ENCODE assay signal across 7 mouse cellular contexts in the genomic region with DNA sequence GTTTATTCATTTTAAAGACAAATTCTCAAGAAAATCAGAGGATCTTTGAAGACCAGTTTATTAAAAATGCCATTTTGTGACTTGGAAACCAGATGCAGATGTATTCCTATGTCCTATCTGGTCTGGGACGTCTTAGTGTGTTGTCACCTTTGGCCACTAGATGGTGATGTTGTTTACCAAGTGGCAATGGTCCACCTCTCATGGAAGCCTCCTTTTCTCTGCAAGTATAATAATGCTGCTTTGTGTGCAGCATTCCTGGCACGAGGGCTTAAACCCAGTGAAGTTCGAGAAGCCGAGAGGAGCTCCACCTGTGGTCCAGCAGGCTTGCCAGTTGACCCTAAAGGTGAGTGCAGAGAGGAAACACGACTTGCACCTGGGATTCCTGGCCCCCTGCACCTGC. TPM values are rescaled to one million over a fixed set of nuclear protein-coding genes. Genes with fewer than 3 reads are reported as not detected.
A peak's percentile ranks its signal among the peaks of the same experiment; 100 is the strongest.
DNase-seq lines count a peak whose midpoint lies in the region; ATAC-seq lines count a peak whose summit lies in the region.

No protein-coding gene starts in this region.

- H3K4me3 ChIP-seq in embryonic facial prominence, embryonic 15.5 days (replicated peaks): no peak overlapping the region

- DNase-seq in MEL-GATA-1-ER (ENCODE audit: extremely low read depth, low read depth): peak; percentile 42
- DNase-seq in brain, adult 2 months (ENCODE audit: low read depth, low spot score): peak; percentile 87
- DNase-seq in heart, postnatal 14 days: peak; percentile 67 to 83
- DNase-seq in kidney, postnatal 36 days: peak; percentile 69 to 77
- peak; percentile 37 to 63 for DNase-seq in lung, adult 18-20 months
- DNase-seq in ovary, postnatal 36 days (ENCODE audit: low spot score): peak; percentile 9

- intact Hi-C loops in heart, postnatal 14 days (cut with DNase I): loop anchor here (1.0 kb wide), 1 partner anchor 42 kb away; no protein-coding TSS in a partner anchor

- H3K9me3 ChIP-seq in embryonic facial prominence, embryonic 15.5 days (replicated peaks): no peaks in the 10 kb centered on the region

- H3K9ac ChIP-seq in embryonic facial prominence, embryonic 15.5 days: no peak overlapping the region

- ATAC-seq in embryonic facial prominence, embryonic 15.5 days (ENCODE audit: insufficient number of reproducible peaks, low FRiP score, low TSS enrichment, low read depth): 0 out of 2 replicates have a peak, but pooled peaks have one; percentile 51

- H3K27ac ChIP-seq in embryonic facial prominence, embryonic 15.5 days (replicated peaks): no peak overlapping the region

- no peaks in the 10 kb centered on the region for H3K27me3 ChIP-seq in embryonic facial prominence, embryonic 15.5 days

- H3K4me2 ChIP-seq in embryonic facial prominence, embryonic 15.5 days (replicated peaks): no peak overlapping the region

- 0 out of 2 replicates have a peak, but pooled peaks cover 2% of the 10 kb centered on the region for H3K4me1 ChIP-seq in embryonic facial prominence, embryonic 15.5 days

- WGBS in embryonic facial prominence, embryonic 15.5 days: 13% methylated on average over 5 of the region's 5 CpGs

- H3K36me3 ChIP-seq in embryonic facial prominence, embryonic 15.5 days: peaks cover 35% of the 10 kb centered on the region

RNA-seq across cellular contexts. Expression of a gene that starts 3.5 kb away (rescaled TPM):
- 3.0 and 3.1 TPM in 2 replicates for polyA plus RNA-seq in embryonic facial prominence, embryonic 15.5 days (2015; fragmentation: Nextera tagmentation; extraction: Ambion mirVana)
- 1 to 10 TPM; 1.3 to 1.4 TPM for total RNA-seq in heart, postnatal 14 days (2021)

RNA-seq across cellular contexts. Expression of a gene that starts 3.6 kb away (rescaled TPM):
- 0.61 and 0.75 TPM in 2 replicates for polyA plus RNA-seq in embryonic facial prominence, embryonic 15.5 days (2015; fragmentation: Nextera tagmentation; extraction: Ambion mirVana)
- 1 to 10 TPM in 1 of 2 experiments, under 1 TPM in 1; 0.88 to 2.0 TPM for total RNA-seq in heart, postnatal 14 days (2021)

RNA-seq across cellular contexts. Expression of a gene that starts 43.6 kb away (rescaled TPM):
- 133 and 136 TPM in 2 replicates for polyA plus RNA-seq in embryonic facial prominence, embryonic 15.5 days (2015; fragmentation: Nextera tagmentation; extraction: Ambion mirVana)
- 10 to 100 TPM; 78.8 to 94.3 TPM for total RNA-seq in heart, postnatal 14 days (2021)

Comparison
In these comparisons a context has a peak if more than half of its experiments do, and no peak if none do; other contexts are left out.
1. DNase-seq: peak in every context shown above with its lines; median percentile 87 in brain, adult 2 months; 75 in heart, postnatal 14 days; 73 in kidney, postnatal 36 days; 50 in lung, adult 18-20 months; 42 in MEL-GATA-1-ER; 9 in ovary, postnatal 36 days.